Mouse (Mus musculus) midbrain, embryonic 13.5 days (tissue): ENCODE measurements around the gene Kdm5b. TPM values are rescaled to one million over a fixed set of nuclear protein-coding genes. Genes with fewer than 3 reads are reported as not detected.

Source experiments
- ATAC-seq: fragments of 200-750 bp; cut with Nextera tagmentation; 2 replicates; pipeline ENCODE4 v1.8.0; 2017; ENCODE audit warnings: mild to moderate bottlenecking, moderate TSS enrichment, moderate library complexity
- H3K27ac ChIP-seq: fragments of 300-500 bp; sonication (generic); 2 replicates; pipeline ENCODE4 v1.5.1; 2015; ENCODE audit warnings: inconsistent platforms, mild to moderate bottlenecking, moderate library complexity
- H3K27me3 ChIP-seq: fragments of 300-500 bp; sonication (generic); 2 replicates; pipeline ENCODE4 v1.6.1; 2015; ENCODE audit warnings: mild to moderate bottlenecking, inconsistent platforms
- H3K36me3 ChIP-seq: fragments of 300-500 bp; sonication (generic); 2 replicates; pipeline ENCODE4 v1.6.1; 2015; ENCODE audit warnings: mild to moderate bottlenecking, inconsistent platforms
- H3K4me1 ChIP-seq: fragments of 300-500 bp; sonication (generic); replicated peaks from 2 replicates; pipeline ENCODE4 v1.6.1; 2015; ENCODE audit warnings: inconsistent platforms
- H3K4me2 ChIP-seq: fragments of 300-500 bp; sonication (generic); replicated peaks from 2 replicates; pipeline ENCODE4 v1.6.1; 2015; ENCODE audit warnings: moderate library complexity, mild to moderate bottlenecking, inconsistent platforms
- H3K4me3 ChIP-seq: fragments of 300-500 bp; sonication (generic); replicated peaks from 2 replicates; pipeline ENCODE4 v1.5.1; 2015; ENCODE audit warnings: mild to moderate bottlenecking, inconsistent platforms
- H3K9ac ChIP-seq: fragments of 300-500 bp; sonication (generic); replicated peaks from 2 replicates; pipeline ENCODE4 v1.6.1; 2015; ENCODE audit warnings: mild to moderate bottlenecking, inconsistent platforms
- H3K9me3 ChIP-seq: fragments of 300-500 bp; sonication (generic); 2 replicates; pipeline ENCODE4 v1.6.1; 2016; ENCODE audit warnings: mild to moderate bottlenecking, inconsistent platforms
- WGBS: fragments of 180-500 bp; shearing (Covaris S2); methylation state at CpG from one replicate; pipeline ENCODE4 v1.1.7; 2015; 5-methylcytosine and 5-hydroxymethylcytosine counted together
- polyA plus RNA-seq: library from polyadenylated mRNA; unstranded; fragments of >200 nt; fragmentation: Nextera tagmentation; extraction: Ambion mirVana; gene quantifications from 2 replicates; pipeline ENCODE4 v1.2.1, GENCODE M21; 2015

Kdm5b gene
- polyA plus RNA-seq, 1 experiment from 2014 or later: 111 TPM

- no peak overlapping the region for H3K9ac ChIP-seq
- H3K27me3 ChIP-seq: peaks cover 8% of the 10 kb centered on the region
- H3K4me2 ChIP-seq: no peak overlapping the region
- H3K9me3 ChIP-seq: no peaks in the 10 kb centered on the region
- H3K36me3 ChIP-seq: no peaks in the 10 kb centered on the region
- WGBS: 71% methylated on average over 3 of the region's 3 CpGs
- H3K4me3 ChIP-seq: no peak overlapping the region
- H3K4me1 ChIP-seq: peaks cover 13% of the 10 kb centered on the region
- no peak for ATAC-seq
- no peak overlapping the region for H3K27ac ChIP-seq
These were observed 7.6 kb upstream of the Kdm5b start for GRCm38 (mm10) chr1:134552396-134552795.

- H3K4me3 ChIP-seq: peak overlapping the region; percentile 66
- WGBS: 39% methylated on average over 13 of the region's 13 CpGs
- no peaks in the 10 kb centered on the region for H3K36me3 ChIP-seq
- H3K9me3 ChIP-seq: no peaks in the 10 kb centered on the region
- H3K4me1 ChIP-seq: peaks cover 20% of the 10 kb centered on the region
- H3K27ac ChIP-seq: no peak overlapping the region
- no peak for ATAC-seq
- H3K4me2 ChIP-seq: peak overlapping the region; percentile 92
- peaks cover 8% of the 10 kb centered on the region for H3K27me3 ChIP-seq
- 0 out of 2 replicates have a peak overlapping the region, but pooled peaks have one; percentile 2 for H3K9ac ChIP-seq
These were observed 4.6 kb upstream of the Kdm5b start for GRCm38 (mm10) chr1:134555240-134555870.

DNA sequence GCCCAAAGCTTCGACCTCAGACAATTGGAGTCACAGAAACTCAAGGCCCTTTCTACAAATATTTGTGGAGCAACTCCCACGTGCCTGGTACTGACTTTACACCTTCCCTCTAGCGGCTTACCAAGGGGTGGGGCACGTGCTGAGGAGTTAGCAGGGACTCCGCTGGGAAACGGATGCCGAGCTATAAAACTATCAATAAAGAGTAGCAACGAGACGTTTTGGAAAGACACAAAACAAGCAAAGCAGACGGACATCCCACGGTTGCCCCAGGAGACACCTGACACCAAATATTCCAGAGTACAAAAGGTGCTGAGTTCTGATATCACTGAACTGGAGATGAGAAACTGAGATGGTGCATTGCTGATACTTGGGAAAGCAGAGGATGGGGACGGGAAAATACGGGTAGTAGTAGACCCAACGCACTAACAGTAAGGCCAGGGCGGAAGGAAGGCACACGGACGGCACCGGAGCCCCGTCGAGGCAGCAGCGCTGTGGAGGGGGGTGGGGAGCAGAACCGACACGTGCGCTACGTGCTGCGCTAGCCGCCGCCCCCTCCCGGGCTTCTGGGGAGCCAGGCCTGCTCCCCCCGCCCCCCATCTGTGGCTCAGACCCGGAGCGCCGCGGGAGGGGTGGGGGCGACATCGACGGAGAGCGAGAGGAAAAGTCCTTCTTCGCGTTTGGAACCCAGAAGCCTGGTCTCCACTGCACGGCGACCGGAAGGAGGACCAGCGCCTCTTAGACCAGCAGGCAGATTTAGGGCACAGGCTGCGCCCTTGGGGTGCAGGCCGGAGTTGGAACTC lies 3.9 kb upstream of the Kdm5b start:
- no peaks in the 10 kb centered on the region for H3K36me3 ChIP-seq
- under 1% methylated on average over 45 of the region's 46 CpGs for WGBS
- ATAC-seq: peak; percentile 47
- H3K9me3 ChIP-seq: no peaks in the 10 kb centered on the region
- peak overlapping the region; percentile 92 for H3K4me2 ChIP-seq
- peak overlapping the region; percentile 66 for H3K4me3 ChIP-seq
- H3K27ac ChIP-seq: peak overlapping the region; percentile 96
- H3K27me3 ChIP-seq: peaks cover 8% of the 10 kb centered on the region
- H3K9ac ChIP-seq: peak overlapping the region; percentile 85
- H3K4me1 ChIP-seq: peaks cover 20% of the 10 kb centered on the region

DNA sequence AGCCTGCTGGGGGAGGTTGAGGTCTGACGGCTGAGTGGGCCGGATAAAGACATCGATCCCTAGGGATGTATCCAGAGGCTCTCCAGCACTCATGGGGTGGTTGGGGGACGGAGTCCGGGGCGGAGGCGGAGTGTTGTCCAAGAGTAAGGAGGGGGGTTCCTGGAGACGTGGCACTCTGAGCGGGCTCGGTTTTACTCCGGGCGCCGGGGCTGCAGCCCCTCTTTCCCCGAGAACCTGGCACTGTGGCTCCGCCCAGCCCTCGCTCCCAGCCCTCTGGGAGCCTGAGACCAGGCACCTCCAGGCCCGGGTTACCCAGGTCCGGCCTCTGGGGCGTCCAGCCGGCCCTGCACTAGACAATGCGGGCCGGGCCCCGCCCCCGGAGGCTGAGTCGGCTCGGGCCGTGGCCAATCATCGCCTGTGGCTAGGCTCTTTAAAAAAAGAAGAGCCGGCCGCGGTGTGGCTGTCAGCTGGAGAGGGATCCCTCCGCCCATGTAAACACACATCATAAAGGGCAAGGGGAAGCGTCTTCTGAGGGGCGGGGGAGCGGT lies 3.2 kb upstream of the Kdm5b start:
- H3K9ac ChIP-seq: peak overlapping the region; percentile 85
- H3K27me3 ChIP-seq: peaks cover 8% of the 10 kb centered on the region
- H3K4me3 ChIP-seq: peak overlapping the region; percentile 66
- under 1% methylated on average over 35 of the region's 35 CpGs for WGBS
- H3K4me2 ChIP-seq: peak overlapping the region; percentile 92
- peak; percentile 97 for ATAC-seq
- no peaks in the 10 kb centered on the region for H3K36me3 ChIP-seq
- peaks cover 20% of the 10 kb centered on the region for H3K4me1 ChIP-seq
- peak overlapping the region; percentile 96 for H3K27ac ChIP-seq
- no peaks in the 10 kb centered on the region for H3K9me3 ChIP-seq

DNA sequence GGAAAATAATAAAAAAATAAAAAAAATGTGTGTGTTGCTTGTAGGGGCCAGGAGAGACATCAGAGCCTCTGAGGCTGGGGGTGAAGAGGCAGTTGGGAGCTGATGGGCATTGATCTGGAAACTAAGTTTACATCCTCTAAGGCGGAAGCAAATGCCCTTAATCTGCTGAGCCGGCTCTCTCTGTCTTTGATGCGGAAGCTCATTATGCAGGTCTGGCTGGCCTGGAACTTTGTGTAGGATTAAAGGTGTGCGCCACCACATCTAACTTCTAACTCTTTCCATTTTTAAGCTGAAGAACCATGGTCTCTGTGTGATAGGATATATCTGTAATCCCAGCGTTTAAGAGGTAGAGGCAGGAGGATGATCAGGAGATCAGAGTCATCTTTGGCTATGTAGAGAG lies 1.5 kb upstream of the Kdm5b start:
- WGBS: 22% methylated on average over 5 of the region's 5 CpGs

DNA sequence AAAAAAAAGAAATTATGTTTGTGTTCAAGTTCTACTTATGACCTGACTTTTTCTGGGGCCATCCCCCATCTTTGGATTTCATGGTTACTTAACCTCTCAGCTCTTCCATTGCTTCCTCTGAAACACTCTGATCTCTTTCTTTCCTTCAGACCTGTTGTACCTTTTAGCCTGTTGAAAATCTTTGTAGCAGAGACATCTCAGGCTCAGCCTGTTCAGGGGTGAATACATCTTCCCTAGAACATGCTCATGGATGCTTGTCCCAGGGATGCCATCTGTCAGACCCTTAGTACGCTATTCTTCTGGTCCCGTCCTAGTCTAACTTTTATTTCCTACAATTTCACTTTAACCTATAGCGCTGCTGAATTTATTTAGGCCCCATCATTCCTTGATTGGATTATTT lies 745 bp upstream of the Kdm5b start:
- Histone ChIP-seq H3K36me3 (no peaks in the 10 kb centered on the region), H3K27ac (no peak overlapping the region), H3K27me3 (peaks cover 8% of the 10 kb centered on the region), H3K4me3 (no peak overlapping the region), H3K4me2 (0 out of 2 replicates have a peak overlapping the region, but pooled peaks have one; percentile 65), H3K9ac (no peak overlapping the region), H3K9me3 (no peaks in the 10 kb centered on the region), H3K4me1 (peaks cover 41% of the 10 kb centered on the region)
- 80% methylated on average over 3 of the region's 3 CpGs for WGBS
- no peak for ATAC-seq

More for the DNA sequence above, 1.5 kb upstream of the Kdm5b start:
- H3K4me1 ChIP-seq: peaks cover 35% of the 10 kb centered on the region
- no peak overlapping the region for H3K27ac ChIP-seq
- no peak for ATAC-seq
- no peak overlapping the region for H3K4me2 ChIP-seq
- no peak overlapping the region for H3K9ac ChIP-seq
- H3K9me3 ChIP-seq: no peaks in the 10 kb centered on the region
- H3K4me3 ChIP-seq: no peak overlapping the region
- no peaks in the 10 kb centered on the region for H3K36me3 ChIP-seq
- H3K27me3 ChIP-seq: peaks cover 8% of the 10 kb centered on the region

DNA sequence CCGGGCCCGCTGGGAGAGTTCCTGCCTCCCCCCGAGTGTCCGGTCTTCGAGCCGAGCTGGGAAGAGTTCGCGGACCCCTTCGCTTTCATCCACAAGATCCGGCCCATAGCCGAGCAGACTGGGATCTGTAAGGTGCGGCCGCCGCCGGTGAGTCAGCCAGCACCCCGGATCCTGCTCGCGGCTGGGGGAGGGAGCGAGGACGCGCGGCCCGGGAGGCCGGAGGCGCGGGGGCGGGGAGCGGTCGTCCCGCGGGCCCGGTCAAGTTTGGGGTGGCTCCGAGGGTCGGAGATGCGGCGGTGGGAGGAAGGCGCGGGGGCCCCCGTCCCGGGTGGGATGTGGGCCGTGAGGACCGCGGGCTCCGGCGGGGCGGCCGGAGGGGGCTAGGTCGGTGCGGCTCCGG lies 425 bp downstream of the Kdm5b start:
- under 1% methylated on average over 32 of the region's 50 CpGs for WGBS
- Histone ChIP-seq H3K4me3 (peak overlapping the region; percentile 100), H3K4me2 (peak overlapping the region; percentile 65), H3K27ac (peak overlapping the region; percentile 95), H3K9ac (peak overlapping the region; percentile 99), H3K9me3 (no peaks in the 10 kb centered on the region), H3K36me3 (no peaks in the 10 kb centered on the region), H3K4me1 (peaks cover 45% of the 10 kb centered on the region), H3K27me3 (peaks cover 2% of the 10 kb centered on the region)
- peak; percentile 6; the same call in 1 of the 2 replicates for ATAC-seq

DNA sequence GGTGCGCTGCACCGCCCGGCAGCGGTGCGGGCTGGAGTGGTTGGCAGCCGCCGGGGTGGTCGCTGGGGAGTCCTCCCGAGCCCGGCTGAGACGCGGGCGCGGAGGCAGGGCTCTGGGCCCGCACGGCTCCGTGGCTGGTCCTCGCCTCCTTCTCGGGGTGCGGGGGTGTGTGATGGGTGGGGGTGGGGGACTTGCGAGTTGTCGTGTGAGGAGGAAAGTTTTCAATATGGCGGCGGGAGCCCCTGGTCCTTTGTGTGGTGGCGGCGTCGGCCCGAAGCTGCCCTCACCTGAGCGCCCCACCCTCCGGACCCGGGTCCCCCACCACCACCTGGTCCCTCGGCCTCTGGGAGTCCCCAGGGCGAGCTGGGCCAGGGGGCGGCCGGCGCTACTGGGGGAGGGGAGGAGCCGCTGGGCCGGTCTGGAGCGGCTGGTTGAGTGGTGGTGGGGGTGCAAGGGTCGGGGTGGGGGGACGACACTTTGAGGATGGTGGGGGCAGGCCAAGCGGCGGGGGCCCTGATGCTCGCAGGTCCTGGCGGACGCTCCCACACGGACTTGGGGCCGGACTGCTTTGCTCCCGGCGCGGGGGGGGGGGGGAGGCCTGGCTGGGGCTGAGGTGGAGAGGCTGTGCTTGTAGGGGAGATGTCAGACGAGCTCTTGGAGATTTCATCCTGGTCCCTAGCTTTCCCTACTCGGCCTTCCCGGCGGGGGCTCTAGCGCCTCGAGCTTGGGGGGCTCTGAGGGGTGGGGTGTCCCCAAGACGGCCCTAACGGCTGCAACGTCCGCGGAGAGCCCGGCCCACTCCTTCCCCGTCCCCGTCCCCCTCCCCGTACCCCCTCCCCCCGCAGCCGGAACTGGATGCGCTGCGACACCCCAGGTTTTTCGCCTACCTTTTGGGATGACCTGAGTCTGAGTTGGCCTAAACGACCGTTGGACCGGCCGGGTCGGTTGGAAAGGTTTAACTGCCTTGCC lies 1.1 kb downstream of the Kdm5b start:
- peak overlapping the region; percentile 100 for H3K4me3 ChIP-seq
- no peaks in the 10 kb centered on the region for H3K9me3 ChIP-seq
- peak overlapping the region; percentile 65 for H3K4me2 ChIP-seq
- peak overlapping the region; percentile 95 for H3K27ac ChIP-seq
- WGBS: under 1% methylated on average over 64 of the region's 76 CpGs
- peaks cover 45% of the 10 kb centered on the region for H3K4me1 ChIP-seq
- no peaks in the 10 kb centered on the region for H3K36me3 ChIP-seq
- ATAC-seq: peak; percentile 15
- H3K27me3 ChIP-seq: no peaks in the 10 kb centered on the region
- peak overlapping the region; percentile 99 for H3K9ac ChIP-seq

GRCm38 (mm10) chr1:134561770-134562143 lies 1.8 kb downstream of the Kdm5b start:
- ATAC-seq: no peak
- peak overlapping the region; percentile 100 for H3K4me3 ChIP-seq
- no peaks in the 10 kb centered on the region for H3K27me3 ChIP-seq
- peak overlapping the region; percentile 95 for H3K27ac ChIP-seq
- H3K4me1 ChIP-seq: peaks cover 50% of the 10 kb centered on the region
- H3K9me3 ChIP-seq: no peaks in the 10 kb centered on the region
- peak overlapping the region; percentile 99 for H3K9ac ChIP-seq
- peak overlapping the region; percentile 65 for H3K4me2 ChIP-seq
- no peaks in the 10 kb centered on the region for H3K36me3 ChIP-seq
- WGBS: 6% methylated on average over 7 of the region's 7 CpGs

- Histone ChIP-seq H3K4me2 (peak overlapping the region; percentile 65), H3K9me3 (no peaks in the 10 kb centered on the region), H3K27ac (no peak overlapping the region), H3K9ac (peak overlapping the region; percentile 99), H3K4me3 (peak overlapping the region; percentile 100), H3K27me3 (no peaks in the 10 kb centered on the region), H3K4me1 (peaks cover 49% of the 10 kb centered on the region), H3K36me3 (no peaks in the 10 kb centered on the region)
- no peak for ATAC-seq
These were observed 2.5 kb downstream of the Kdm5b start for GRCm38 (mm10) chr1:134562457-134562856.

DNA sequence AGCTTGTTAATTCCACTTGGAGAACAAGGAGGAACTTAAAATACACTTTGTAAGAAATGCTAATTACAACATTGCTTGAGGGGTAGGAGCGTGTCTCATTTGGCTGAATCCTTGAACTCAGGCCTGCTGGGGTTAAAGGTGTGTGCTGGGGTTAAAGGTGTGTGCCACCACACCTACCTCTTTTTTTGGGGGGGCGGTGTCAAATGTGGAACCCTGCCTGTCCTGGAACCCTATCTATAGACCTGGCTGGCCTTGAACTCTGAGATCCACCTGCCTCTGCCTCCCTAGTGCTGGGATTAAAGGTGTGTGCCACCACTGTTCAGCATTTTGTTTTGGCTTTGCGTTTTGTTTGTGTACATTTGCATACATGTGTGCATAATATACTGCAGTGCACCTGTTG lies 3.8 kb downstream of the Kdm5b start:
- Histone ChIP-seq H3K9me3 (no peaks in the 10 kb centered on the region), H3K4me3 (no peak overlapping the region), H3K27ac (no peak overlapping the region), H3K4me2 (peak overlapping the region; percentile 29), H3K4me1 (peaks cover 60% of the 10 kb centered on the region), H3K36me3 (no peaks in the 10 kb centered on the region), H3K9ac (no peak overlapping the region), H3K27me3 (no peaks in the 10 kb centered on the region)
- WGBS: 88% methylated on average over 3 of the region's 3 CpGs
- ATAC-seq: no peak
